Mouse (Mus musculus): ENCODE data around the gene Psmd12.

- TF ChIP-seq CTCF (IDR thresholded peaks at IDR 0.05; ENCODE audit: low read depth) (no peak), EP300 (IDR thresholded peaks at IDR 0.05; ENCODE audit: low read depth) (no peak)
Measured at GRCm38 (mm10) chr11:107465969-107466368, 13.3 kb upstream of the Psmd12 start.
